Mouse (Mus musculus): ENCODE data around the gene Tm2d1. TPM values are rescaled to one million over a fixed set of nuclear protein-coding genes. Genes with fewer than 3 reads are reported as not detected.

Gene Tm2d1
- 272 TPM for polyA plus RNA-seq (2014; fragmentation: Illumina TruSeq; extraction: RNeasy Lipid Tissue Mini Kit (QIAGEN cat#74804); ENCODE audit: low read depth, low replicate concordance)

DNA sequence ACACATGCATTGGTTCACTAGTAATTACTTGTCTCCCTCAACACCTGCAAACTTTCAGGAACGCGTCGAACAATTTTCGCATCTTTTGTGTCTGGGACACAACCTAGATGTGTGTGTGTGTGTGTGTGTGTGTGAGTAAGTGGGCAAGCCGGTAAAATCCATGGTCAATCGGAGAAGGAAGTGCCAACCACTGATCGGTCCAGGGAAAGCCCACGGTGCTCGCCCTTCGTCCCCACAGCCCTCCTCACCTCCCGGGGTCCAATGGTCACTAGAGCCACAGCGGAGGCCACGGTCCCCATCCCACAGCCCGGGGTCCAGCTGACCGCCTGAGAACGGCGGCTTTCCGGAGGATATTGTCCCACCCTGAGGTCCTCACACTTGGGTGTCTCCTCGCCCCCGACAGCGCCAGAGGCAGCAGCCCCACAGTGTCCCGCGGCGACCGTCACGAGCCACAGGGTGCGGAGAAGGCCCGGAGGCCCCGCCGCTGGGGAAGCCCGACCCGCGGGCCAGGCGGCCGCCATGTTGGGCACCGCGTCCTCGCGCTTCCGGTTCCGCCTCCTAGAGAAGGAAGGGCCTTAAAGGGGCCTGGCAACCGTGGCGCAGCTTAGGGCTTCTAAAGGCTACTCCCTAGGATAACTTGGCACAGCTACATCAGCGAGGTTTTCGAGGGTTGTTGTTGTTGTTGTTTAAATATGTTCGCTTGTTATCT, at the start of gene Tm2d1:
Gene Tm2d1 (minus strand): TSS at position 591 of the 709 bp plus-strand sequence.

GRCm38 (mm10) chr4:98395690-98396437, 12.8 kb upstream of the Tm2d1 start, which contains the start of gene Patj:
Patj (plus strand) TSS chr4:98395785.

Other genes with a start within 250 kb of the Tm2d1 start
- 48.0 TPM for gene Patj, start 12.5 kb upstream of the Tm2d1 start, polyA plus RNA-seq (2014; fragmentation: Illumina TruSeq; extraction: RNeasy Lipid Tissue Mini Kit (QIAGEN cat#74804); ENCODE audit: low read depth, low replicate concordance)

Measured in kidney, adult 10 weeks (tissue).